Mouse (Mus musculus): Measurements from ENCODE around the gene Limch1.

Gene Limch1

GRCm38 (mm10) chr5:67103016-67103415, 357.4 kb downstream of the Limch1 start:
- no peak for DNase-seq (ENCODE audit: low spot score)

GRCm38 (mm10) chr5:67106261-67106660, 360.6 kb downstream of the Limch1 start:
- no peak for DNase-seq (ENCODE audit: low spot score)
